Mouse (Mus musculus) CH12.LX (cell line): ENCODE data around the gene Ccdc85a. TPM values are rescaled to one million over a fixed set of nuclear protein-coding genes. Genes with fewer than 3 reads are reported as not detected.
"Not testable (repeated sequence)": the region's sequence is repeated elsewhere in the genome, so short reads cannot be mapped to it uniquely, and the experiment has no call there.

Experiments
- DNase-seq: peaks from one replicate; pipeline ENCODE4 v3.0.0-alpha.2; 2013; ENCODE audit errors: extremely low read depth
- H3K27ac ChIP-seq: 2 replicates; pipeline ENCODE4 v1.5.1; 2012; ENCODE audit warnings: low read depth, mild to moderate bottlenecking, control low read depth, moderate library complexity; ENCODE audit not compliant: insufficient read depth
- H3K27me3 ChIP-seq: replicated peaks from 2 replicates; pipeline ENCODE3; 2012; ENCODE audit warnings: inconsistent platforms
- H3K36me3 ChIP-seq, 2 experiments: replicated peaks in 1 of 2; 2 replicates each; pipeline versions ENCODE3 to v1.6.1; 2012; ENCODE audit warnings: inconsistent platforms in 1 of 2, low read length in 1 of 2, mild to moderate bottlenecking in 1 of 2, mixed read lengths in 1 of 2, moderate library complexity in 1 of 2; ENCODE audit not compliant: control insufficient read depth in 1 of 2, insufficient read depth in 1 of 2
- H3K4me1 ChIP-seq, 2 experiments: 2 replicates each; pipeline ENCODE4 v1.6.1; 2012; ENCODE audit warnings: inconsistent platforms in 1 of 2, moderate library complexity in 1 of 2; ENCODE audit not compliant: insufficient read depth in 2 of 2, control insufficient read depth in 1 of 2
- H3K4me2 ChIP-seq: 2 replicates; pipeline ENCODE4 v1.6.1; 2012; ENCODE audit warnings: low read depth, mild to moderate bottlenecking, control low read depth; ENCODE audit not compliant: poor library complexity, insufficient read depth, severe bottlenecking
- H3K4me3 ChIP-seq, 3 experiments: fragments of 150-350 bp in 1 of 3; sonication (generic) in 1 of 3; replicated peaks in 1 of 3; 2 replicates each; pipeline versions ENCODE3 to v1.5.1; 2011 to 2012; ENCODE audit warnings: low read depth in 2 of 3, low read length in 2 of 3, mild to moderate bottlenecking in 2 of 3, moderate library complexity in 2 of 3, control low read depth in 1 of 3, improper control_type of control experiment in 1 of 3, inconsistent platforms in 1 of 3, mixed read lengths in 1 of 3; ENCODE audit not compliant: poor library complexity in 1 of 3
- H3K79me2 ChIP-seq: replicated peaks from 2 replicates; pipeline ENCODE4 v1.6.1; 2012; ENCODE audit warnings: mild to moderate bottlenecking, moderate library complexity; ENCODE audit not compliant: control insufficient read depth, poor library complexity, insufficient read depth, severe bottlenecking; ENCODE audit errors: extremely low read depth
- H3K9ac ChIP-seq: 2 replicates; pipeline ENCODE4 v1.6.1; 2012; ENCODE audit warnings: low read depth, mild to moderate bottlenecking, control low read depth, moderate library complexity; ENCODE audit not compliant: insufficient read depth
- H3K9me3 ChIP-seq: replicated peaks from 2 replicates; pipeline ENCODE3; 2012; ENCODE audit warnings: low read length, inconsistent platforms, mixed read lengths
- BHLHE40 ChIP-seq: IDR thresholded peaks from 2 replicates; pipeline ENCODE4 v1.6.1; 2011; ENCODE audit warnings: mild to moderate bottlenecking, low read depth, low read length, improper control_type of control experiment
- CHD1 ChIP-seq: IDR thresholded peaks from 2 replicates; pipeline ENCODE4 v1.6.1; 2012; ENCODE audit warnings: low read depth, low read length, improper control_type of control experiment, inconsistent platforms
- E2F4 ChIP-seq: IDR thresholded peaks from 2 replicates; pipeline ENCODE4 v1.6.1; 2011; ENCODE audit warnings: low read depth, low read length, improper control_type of control experiment; ENCODE audit not compliant: insufficient replicate concordance
- ELF1 ChIP-seq: IDR thresholded peaks from 2 replicates; pipeline ENCODE4 v1.6.1; 2014; ENCODE audit warnings: low read depth, mild to moderate bottlenecking, inconsistent platforms, low read length, improper control_type of control experiment
- IRF4 ChIP-seq: IDR thresholded peaks from 2 replicates; pipeline ENCODE4 v1.6.1; 2014; ENCODE audit warnings: low read depth, mild to moderate bottlenecking, inconsistent platforms, low read length, improper control_type of control experiment
- JUN ChIP-seq: IDR thresholded peaks from 2 replicates; pipeline ENCODE4 v1.6.1; 2011; ENCODE audit warnings: low read depth, mild to moderate bottlenecking, low read length, improper control_type of control experiment, moderate library complexity; ENCODE audit not compliant: insufficient read depth
- KAT2A ChIP-seq: IDR thresholded peaks from 2 replicates; pipeline ENCODE4 v1.6.1; 2012; ENCODE audit warnings: low read length, improper control_type of control experiment, inconsistent platforms; ENCODE audit not compliant: insufficient replicate concordance
- MAFK ChIP-seq: IDR thresholded peaks from 2 replicates; pipeline ENCODE4 v1.6.1; 2011; ENCODE audit warnings: low read length, improper control_type of control experiment; ENCODE audit not compliant: insufficient replicate concordance
- MAX ChIP-seq: IDR thresholded peaks from 2 replicates; pipeline ENCODE4 v1.6.1; 2011; ENCODE audit warnings: low read length, improper control_type of control experiment
- MAZ ChIP-seq: IDR thresholded peaks from 2 replicates; pipeline ENCODE4 v1.6.1; 2012; ENCODE audit warnings: low read depth, mild to moderate bottlenecking, inconsistent platforms, low read length, improper control_type of control experiment, moderate library complexity
- MXI1 ChIP-seq: IDR thresholded peaks from 2 replicates; pipeline ENCODE4 v1.6.1; 2011; ENCODE audit warnings: mild to moderate bottlenecking, low read depth, low read length, improper control_type of control experiment
- MYC ChIP-seq: IDR thresholded peaks from 2 replicates; pipeline ENCODE4 v1.6.1; 2011; ENCODE audit warnings: low read depth, mild to moderate bottlenecking, improper control_type of control experiment, low read length
- NELFE ChIP-seq: IDR thresholded peaks from 2 replicates; pipeline ENCODE4 v1.6.1; 2011; ENCODE audit warnings: low read depth, low read length, improper control_type of control experiment
- NRF1 ChIP-seq: IDR thresholded peaks from 2 replicates; pipeline ENCODE4 v1.6.1; 2014; ENCODE audit warnings: low read depth, mild to moderate bottlenecking, inconsistent platforms, low read length, improper control_type of control experiment, moderate library complexity
- POLR2AphosphoS2 ChIP-seq: IDR thresholded peaks from 2 replicates; pipeline ENCODE4 v1.6.1; 2011; ENCODE audit warnings: low read depth, low read length, improper control_type of control experiment
- RCOR1 ChIP-seq: conservative IDR thresholded peaks from 2 replicates; pipeline ENCODE4 v1.6.1; 2012; ENCODE audit warnings: low read depth, mild to moderate bottlenecking, inconsistent platforms, low read length, improper control_type of control experiment
- SIN3A ChIP-seq: IDR thresholded peaks from 2 replicates; pipeline ENCODE4 v1.6.1; 2012; ENCODE audit warnings: low read length, improper control_type of control experiment, inconsistent platforms
- SMC3 ChIP-seq: IDR thresholded peaks from 2 replicates; pipeline ENCODE4 v1.6.1; 2011; ENCODE audit warnings: low read depth, low read length, improper control_type of control experiment
- TBP ChIP-seq: conservative IDR thresholded peaks from 2 replicates; pipeline ENCODE4 v1.6.1; 2011; ENCODE audit warnings: low read depth, low read length, improper control_type of control experiment
- UBTF ChIP-seq: IDR thresholded peaks from 2 replicates; pipeline ENCODE4 v1.6.1; 2012; ENCODE audit warnings: low read depth, mild to moderate bottlenecking, inconsistent platforms, low read length, improper control_type of control experiment, moderate library complexity
- USF1 ChIP-seq: IDR thresholded peaks from 2 replicates; pipeline ENCODE4 v1.6.1; 2014; ENCODE audit warnings: low read depth, mild to moderate bottlenecking, inconsistent platforms, low read length, improper control_type of control experiment
- ZKSCAN1 ChIP-seq: IDR thresholded peaks from 2 replicates; pipeline ENCODE4 v1.6.1; 2012; ENCODE audit warnings: low read depth, inconsistent platforms, low read length, improper control_type of control experiment, borderline replicate concordance
- ZMIZ1 ChIP-seq: IDR thresholded peaks from 2 replicates; pipeline ENCODE4 v1.6.1; 2012; ENCODE audit warnings: low read depth, mild to moderate bottlenecking, inconsistent platforms, low read length, improper control_type of control experiment
- ZNF384 ChIP-seq: IDR thresholded peaks from 2 replicates; pipeline ENCODE4 v1.6.1; 2012; ENCODE audit warnings: low read depth, low read length, improper control_type of control experiment, inconsistent platforms
- dilution Hi-C: fragments of 300-500 bp; cut with MboI; formaldehyde crosslinking; loops from 2 replicates; pipeline ENCODE4 v1.14.3; 2020; ENCODE audit warnings: low sequenced_read_pairs; ENCODE audit not compliant: extremely low pct_unique_long_range_greater_than_20kb, extremely low pct_ligation_motif_present
- in situ Hi-C: fragments of 300-500 bp; cut with MboI; formaldehyde crosslinking; loops from 3 replicates; pipeline ENCODE4 v1.14.3; 2019; ENCODE audit warnings: low sequenced_read_pairs, low pct_ligation_motif_present, low pct_unique_long_range_greater_than_20kb, mixed read lengths
- polyA plus RNA-seq: library from polyadenylated mRNA; unstranded; fragments of >175 nt; gene quantifications from 2 replicates; pipeline ENCODE4 v1.2.1, GENCODE M21; 2012; ENCODE audit warnings: low read depth; ENCODE audit not compliant: insufficient read length
- total RNA-seq, 2 experiments: library from RNA; depleted of rRNA; stranded (reverse); fragments of 300-350 nt in 1 of 2; fragments of >200 nt in 1 of 2; gene quantifications; 2 replicates each; pipeline ENCODE4 v1.2.3; 2012 to 2014

The Ccdc85a gene
- total and polyA plus RNA-seq, 3 experiments, result not detected

DNA sequence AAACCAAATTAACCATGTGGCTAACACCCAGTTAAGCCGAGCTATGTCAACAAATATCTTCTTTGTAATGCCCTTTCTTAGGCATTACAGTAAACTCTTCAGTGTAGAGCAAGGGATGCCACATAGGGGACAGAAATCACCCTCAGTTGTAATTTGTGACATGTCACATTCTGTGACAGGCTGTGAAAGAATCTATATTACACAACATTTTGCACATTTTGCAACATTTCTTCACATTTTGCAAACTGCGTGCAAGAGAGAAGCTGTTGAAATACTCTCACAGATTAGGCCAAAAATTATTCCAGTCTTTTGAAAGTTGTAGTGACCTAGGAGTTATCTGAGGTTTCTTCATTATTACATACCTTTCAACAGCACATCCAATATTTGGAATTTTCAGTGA, 240.7 kb downstream of the Ccdc85a start:
- no peaks in the 10 kb centered on the region for H3K4me1 ChIP-seq
- dilution Hi-C loops, result no loop called here
- in situ Hi-C loops, result no loop called here

DNA sequence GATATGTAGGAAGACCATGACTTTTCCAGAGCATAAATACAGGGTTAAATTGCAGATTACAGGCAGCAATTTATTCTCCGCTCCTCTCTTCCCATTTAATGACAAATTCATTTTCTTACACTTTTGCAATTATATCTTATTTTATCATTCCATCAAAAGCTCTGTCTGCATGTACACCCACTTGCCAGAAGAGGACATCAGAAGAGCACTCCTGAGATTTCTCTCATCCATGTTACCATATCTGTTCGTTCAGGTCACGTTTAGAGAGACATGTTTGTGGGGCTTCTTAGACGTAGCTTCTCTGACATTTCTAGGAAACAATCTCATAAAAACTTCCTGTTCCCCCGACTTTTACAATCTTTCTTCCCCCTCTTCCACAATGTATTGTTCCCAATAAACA, 242.2 kb downstream of the Ccdc85a start:
- H3K36me3 ChIP-seq, result no peaks in the 10 kb centered on the region
- no peak for TF ChIP-seq JUN
- no peak for TF ChIP-seq NRF1
- TF ChIP-seq MAZ, result no peak
- TF ChIP-seq ZMIZ1, result no peak
- no peak for TF ChIP-seq E2F4
- no peak for TF ChIP-seq KAT2A
- no peak for TF ChIP-seq ZNF384
- no peak for TF ChIP-seq CHD1
- no peak for TF ChIP-seq IRF4
- TF ChIP-seq BHLHE40, result no peak
- no peak for TF ChIP-seq MAFK
- TF ChIP-seq RCOR1, result no peak
- TF ChIP-seq NELFE, result no peak
- no peak for TF ChIP-seq ELF1
- TF ChIP-seq SMC3, result no peak
- TF ChIP-seq TBP, result no peak
- no peak for TF ChIP-seq POLR2AphosphoS2
- no peak for TF ChIP-seq ZKSCAN1
- no peak for TF ChIP-seq USF1
- H3K27ac ChIP-seq, result no peak overlapping the region
- H3K4me2 ChIP-seq, result no peak overlapping the region
- no peak overlapping the region for H3K9ac ChIP-seq
- DNase-seq, result no peak
- dilution Hi-C loops (no loop called here), in situ Hi-C loops (no loop called here)
- H3K9me3 ChIP-seq, result no peaks in the 10 kb centered on the region
- no peaks in the 10 kb centered on the region for H3K27me3 ChIP-seq
- H3K79me2 ChIP-seq, result no peaks in the 10 kb centered on the region
- H3K4me1 ChIP-seq, result no peaks in the 10 kb centered on the region
- H3K4me3 ChIP-seq, result no peak overlapping the region

More for the DNA sequence above, 240.7 kb downstream of the Ccdc85a start:
- H3K4me3 ChIP-seq, result no peak overlapping the region
- no peaks in the 10 kb centered on the region for H3K79me2 ChIP-seq
- no peak overlapping the region for H3K9ac ChIP-seq
- DNase-seq, result no peak
- H3K36me3 ChIP-seq, result no peaks in the 10 kb centered on the region
- TF ChIP-seq BHLHE40 (no peak), NELFE (no peak), MAZ (no peak), SMC3 (no peak), CHD1 (no peak), IRF4 (no peak), MAX (no peak), MXI1 (no peak), UBTF (no peak), MAFK (no peak), KAT2A (no peak), SIN3A (no peak), MYC (no peak), E2F4 (no peak)
- no peaks in the 10 kb centered on the region for H3K9me3 ChIP-seq
- H3K27ac ChIP-seq, result no peak overlapping the region
- H3K27me3 ChIP-seq, result no peaks in the 10 kb centered on the region
- no peak overlapping the region for H3K4me2 ChIP-seq

DNA sequence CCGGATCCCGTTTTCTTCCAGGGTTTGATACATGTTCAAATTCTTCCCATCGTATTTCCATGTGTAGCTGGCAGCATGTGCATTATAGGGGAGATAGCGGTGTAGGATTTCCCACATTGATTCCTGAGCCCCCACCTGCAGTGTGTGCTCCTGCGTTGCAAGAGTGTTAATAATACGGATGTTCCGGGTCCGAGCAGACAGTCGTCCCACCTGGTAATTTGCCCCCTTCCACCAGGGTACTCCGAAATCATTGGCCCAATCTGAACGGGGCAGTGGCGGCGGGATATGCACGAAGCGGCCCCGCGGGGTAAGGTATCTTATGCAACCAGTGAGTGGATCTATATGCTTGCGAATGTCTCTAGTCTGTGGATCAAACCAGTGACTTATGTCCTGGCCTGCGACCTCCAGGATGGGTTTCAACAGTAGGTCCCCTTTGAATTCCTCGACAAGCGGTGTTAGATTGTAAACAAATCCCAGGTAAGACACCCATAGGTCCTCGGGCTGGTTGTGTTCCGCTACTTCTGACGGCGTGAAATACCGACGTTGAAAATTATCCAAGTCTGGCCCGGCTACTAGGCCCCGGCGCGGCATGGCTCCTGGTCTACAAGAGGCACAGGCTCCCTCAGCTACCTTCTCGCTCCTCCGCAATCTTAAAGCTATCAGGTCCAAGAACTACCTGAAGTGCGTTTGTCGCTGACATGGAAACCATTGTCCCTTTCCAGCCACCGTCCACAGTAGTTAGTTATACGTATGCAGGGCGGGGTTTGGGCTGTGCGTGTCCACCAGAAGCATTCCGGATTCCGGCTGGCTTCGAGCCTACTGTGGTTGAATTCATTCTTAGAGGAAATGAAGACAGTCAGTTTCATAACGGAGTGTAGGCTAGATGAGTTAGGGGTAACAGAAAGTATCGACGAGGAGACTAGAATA, 244.6 kb downstream of the Ccdc85a start, which contains the start of gene Gm6685:
Gene Gm6685 (minus strand): TSS at position 644 of the 927 bp plus-strand sequence.
- H3K4me3 ChIP-seq, DNase-seq, dilution Hi-C loops: not testable (repeated sequence)

More for the DNA sequence above, 244.6 kb downstream of the Ccdc85a start, which contains the start of gene Gm6685:
- H3K9ac ChIP-seq, H3K27me3 ChIP-seq, H3K36me3 ChIP-seq, in situ Hi-C loops, H3K4me1 ChIP-seq, H3K79me2 ChIP-seq, H3K4me2 ChIP-seq, H3K9me3 ChIP-seq, H3K27ac ChIP-seq: not testable (repeated sequence)
